Mouse (Mus musculus): ENCODE data around the gene Btbd35f2. TPM values are rescaled to one million over a fixed set of nuclear protein-coding genes. Genes with fewer than 3 reads are reported as not detected.
"Not testable (repeated sequence)": the region's sequence is repeated elsewhere in the genome, so short reads cannot be mapped to it uniquely, and the experiment has no call there.

Btbd35f2 gene
- polyA plus RNA-seq (2016; fragmentation: Nextera tagmentation; extraction: Ambion mirVana) = not detected in 2 replicates

GRCm38 (mm10) chrX:32278094-32278493 is at the start of gene Btbd35f2:
Gene Btbd35f2 (plus strand): TSS chrX:32278394.
- H3K4me3 ChIP-seq; H3K4me1 ChIP-seq; DNase-seq (ENCODE audit: low spot score); H3K27ac ChIP-seq (replicated peaks); H3K27me3 ChIP-seq (ENCODE audit: low read depth, poor library complexity, severe bottlenecking); H3K36me3 ChIP-seq; H3K9me3 ChIP-seq (replicated peaks): not testable (repeated sequence)
- no CpG with 5 or more reads among the region's 3 CpGs for WGBS

Other genes with a start within 250 kb of the Btbd35f2 start
- gene Btbd35f22, start 230.6 kb upstream of the Btbd35f2 start, polyA plus RNA-seq (2016; fragmentation: Nextera tagmentation; extraction: Ambion mirVana) = not detected in 2 replicates